Mouse (Mus musculus): ENCODE data around the gene Rasl11b.

DNA sequence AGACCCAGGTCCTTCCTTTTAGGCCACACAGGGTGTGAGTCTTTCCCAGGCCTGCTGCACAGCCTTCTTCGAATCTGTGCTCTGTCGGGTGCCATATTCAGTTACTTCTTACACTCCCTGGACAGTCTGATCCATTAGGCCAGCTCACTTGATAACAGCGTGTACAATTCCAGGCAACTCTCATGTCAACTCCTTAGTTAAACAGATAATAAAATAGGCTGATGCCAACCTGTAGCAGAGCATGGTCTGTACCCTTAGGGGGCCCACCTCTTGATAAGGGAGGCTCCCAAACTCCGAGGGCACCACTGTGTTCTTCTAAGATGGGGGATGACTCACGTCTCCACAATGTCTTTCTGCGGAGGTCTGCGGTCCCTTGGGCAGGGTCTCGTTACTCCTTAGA, 45.2 kb downstream of the Rasl11b start:
- TF ChIP-seq CTCF (IDR thresholded peaks at IDR 0.05) (no peak), POLR2A (IDR thresholded peaks at IDR 0.05; ENCODE audit: insufficient read depth, low read depth, low read length) (no peak), EP300 (IDR thresholded peaks at IDR 0.05; ENCODE audit: insufficient read depth, low read depth, low read length) (no peak)
